Mouse (Mus musculus): ENCODE results near the gene Fibin.

The Fibin gene

DNA sequence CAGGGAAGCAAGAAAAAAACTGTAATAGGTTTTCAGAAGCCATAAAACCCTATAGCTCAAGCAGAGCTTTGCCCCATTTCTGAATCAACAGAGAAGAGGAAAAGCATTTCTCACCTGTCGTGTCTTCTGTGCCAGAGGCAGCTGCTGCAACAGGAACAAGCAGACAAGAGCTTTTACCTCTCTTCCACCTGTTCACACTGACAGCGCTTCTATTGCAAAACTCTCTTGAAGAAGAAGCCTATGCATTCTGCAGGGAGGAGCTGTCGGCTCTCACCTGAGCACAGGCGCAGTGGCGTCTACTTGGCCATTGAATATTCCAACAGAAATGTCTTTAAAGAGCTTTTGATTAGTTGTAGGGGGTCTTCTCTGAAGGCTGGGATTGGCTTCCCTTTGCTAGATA lies 48.9 kb downstream of the Fibin start:
- no peak for DNase-seq (ENCODE audit: low read depth, low spot score)

DNA sequence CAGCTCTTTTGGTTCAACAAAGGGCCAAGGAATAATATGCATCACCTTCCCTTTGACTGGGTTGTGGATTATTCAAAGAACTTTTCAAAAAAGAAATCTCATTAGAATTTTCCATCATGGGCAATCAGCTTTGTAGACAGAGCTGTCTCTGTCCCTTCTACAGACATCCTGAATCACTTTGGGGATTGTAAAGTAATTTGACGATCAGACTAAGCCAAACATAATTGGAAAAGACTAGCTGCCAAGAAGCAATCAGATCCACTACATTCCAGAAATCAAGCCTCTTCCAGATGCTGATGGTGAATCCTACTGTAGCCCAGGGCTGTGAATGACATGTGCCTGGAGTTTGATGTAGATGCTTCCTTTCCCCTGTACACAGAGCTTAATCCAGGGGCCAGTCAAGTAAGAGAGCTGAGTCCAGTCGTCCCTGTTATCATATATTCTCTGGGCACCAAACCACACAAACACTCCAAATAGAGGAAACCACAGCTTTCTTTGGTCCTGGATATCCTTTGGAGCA lies 49.6 kb downstream of the Fibin start:
- DNase-seq (ENCODE audit: low read depth, low spot score), result no peak
